Mouse (Mus musculus): ENCODE data around the gene Chia1. TPM values are rescaled to one million over a fixed set of nuclear protein-coding genes. Genes with fewer than 3 reads are reported as not detected.
"Not testable (repeated sequence)": the region's sequence is repeated elsewhere in the genome, so short reads cannot be mapped to it uniquely, and the experiment has no call there.

Gene Chia1
- polyA plus RNA-seq, 1 experiment from 2014 or later, result not detected

GRCm38 (mm10) chr3:106144081-106144480 is 31.1 kb downstream of the Chia1 start:
- Histone ChIP-seq H3K9me3 (ENCODE audit: low read length) (no peaks in the 10 kb centered on the region), H3K36me3 (replicated peaks; ENCODE audit: insufficient read depth, low read length) (no peaks in the 10 kb centered on the region), H3K27ac (ENCODE audit: low read depth) (no peak overlapping the region), H3K4me2 (ENCODE audit: low read depth, low read length) (no peak overlapping the region), H3K4me1 (ENCODE audit: insufficient read depth) (no peaks in the 10 kb centered on the region), H3K4me3 (ENCODE audit: low read depth, low read length) (no peak overlapping the region), H3K27me3 (ENCODE audit: insufficient read depth, low read length) (no peaks in the 10 kb centered on the region), H3K9ac (replicated peaks) (no peak overlapping the region)
- WGBS (ENCODE audit: insufficient replicate concordance), result 79% methylated on average over 10 of the region's 10 CpGs
- no peak for TF ChIP-seq CTCF (IDR thresholded peaks at IDR 0.05; ENCODE audit: low read depth)
- no peak for TF ChIP-seq EP300 (IDR thresholded peaks at IDR 0.05; ENCODE audit: low read depth)
- DNase-seq (peak; percentile 15), ATAC-seq (no peak; the same call in 1 of the 2 replicates)

DNA sequence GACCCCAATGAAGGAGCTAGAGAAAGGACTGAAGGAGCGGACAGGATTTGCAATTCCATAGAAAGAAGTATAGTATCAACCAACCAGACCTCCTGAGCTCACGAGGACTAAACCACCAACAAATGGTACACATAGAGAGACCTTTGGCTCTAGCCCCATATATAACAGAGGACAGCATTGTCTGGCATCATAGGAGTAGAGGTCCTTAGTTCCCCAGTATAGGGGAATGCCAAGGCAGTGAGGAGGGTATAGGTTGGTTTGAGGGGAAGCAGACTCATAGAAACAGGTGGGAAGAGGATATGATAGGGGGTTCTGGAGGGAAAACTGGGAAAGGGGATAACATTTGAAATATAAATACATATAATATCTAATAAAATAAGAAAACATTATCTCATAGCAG is 41.4 kb downstream of the Chia1 start:
- H3K9ac ChIP-seq (replicated peaks), result no peak overlapping the region
- ATAC-seq (no peak), DNase-seq (no peak)
- no peaks in the 10 kb centered on the region for H3K4me1 ChIP-seq (ENCODE audit: insufficient read depth)
- H3K9me3 ChIP-seq (ENCODE audit: low read length), result no peaks in the 10 kb centered on the region
- H3K36me3 ChIP-seq (replicated peaks; ENCODE audit: insufficient read depth, low read length), result no peaks in the 10 kb centered on the region
- TF ChIP-seq CTCF (IDR thresholded peaks at IDR 0.05; ENCODE audit: low read depth) (no peak), EP300 (IDR thresholded peaks at IDR 0.05; ENCODE audit: low read depth) (no peak)
- no peak overlapping the region for H3K27ac ChIP-seq (ENCODE audit: low read depth)
- no peak overlapping the region for H3K4me3 ChIP-seq (ENCODE audit: low read depth, low read length)
- 72% methylated on average over 2 of the region's 2 CpGs for WGBS (ENCODE audit: insufficient replicate concordance)
- no peaks in the 10 kb centered on the region for H3K27me3 ChIP-seq (ENCODE audit: insufficient read depth, low read length)
- H3K4me2 ChIP-seq (ENCODE audit: low read depth, low read length), result no peak overlapping the region

GRCm38 (mm10) chr3:106167464-106167863 is 54.4 kb downstream of the Chia1 start, which contains the start of gene Chil3:
Chil3 (minus strand) TSS chr3:106167564.
- Histone ChIP-seq H3K27ac (ENCODE audit: low read depth) (no peak within 1 kb of the TSS), H3K27me3 (ENCODE audit: insufficient read depth, low read length) (no peaks in the 10 kb centered on the region), H3K4me1 (ENCODE audit: insufficient read depth) (no peaks in the 10 kb centered on the region), H3K4me3 (ENCODE audit: low read depth, low read length) (0 out of 2 replicates have a peak within 1 kb of the TSS, but pooled peaks have one; percentile 5), H3K4me2 (ENCODE audit: low read depth, low read length) (no peak within 1 kb of the TSS), H3K9me3 (ENCODE audit: low read length) (peaks cover 3% of the 10 kb centered on the region; the same call in 1 of the 2 replicates), H3K9ac (replicated peaks) (no peak within 1 kb of the TSS), H3K36me3 (replicated peaks; ENCODE audit: insufficient read depth, low read length) (no peaks in the 10 kb centered on the region)
- ATAC-seq, result no peak
- DNase-seq, result no peak
- TF ChIP-seq EP300 (IDR thresholded peaks at IDR 0.05; ENCODE audit: low read depth), result no peak
- no peak for TF ChIP-seq CTCF (IDR thresholded peaks at IDR 0.05; ENCODE audit: low read depth)
- WGBS (ENCODE audit: insufficient replicate concordance), result 63% methylated on average over 3 of the region's 3 CpGs

DNA sequence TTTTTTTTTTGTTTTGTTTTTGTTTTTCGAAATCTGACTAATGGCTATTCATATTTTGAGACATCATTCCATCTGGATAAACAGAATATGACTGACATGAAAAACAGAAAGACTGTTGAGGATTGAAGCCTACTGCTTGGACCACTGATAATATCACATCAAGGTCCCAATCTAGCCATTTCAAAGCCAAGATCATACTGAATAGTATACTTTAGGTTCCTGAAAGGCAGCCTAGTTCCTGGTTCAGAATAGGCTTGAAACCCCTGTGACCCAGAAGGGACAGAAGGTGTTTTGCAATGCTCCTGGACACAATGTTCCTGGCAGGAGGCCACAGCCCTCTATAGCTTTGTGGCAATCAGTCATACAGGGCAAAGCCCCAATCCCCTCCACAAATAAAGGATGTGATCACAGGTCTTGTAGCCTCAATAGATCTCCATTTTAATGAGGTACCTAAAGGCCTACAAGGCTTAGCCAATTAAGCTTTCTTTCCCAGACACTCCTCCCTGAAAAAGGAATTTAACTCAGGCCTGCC is 57.6 kb downstream of the Chia1 start:
- Histone ChIP-seq H3K4me3 (ENCODE audit: low read depth, low read length) (no peak overlapping the region), H3K27me3 (ENCODE audit: insufficient read depth, low read length) (no peaks in the 10 kb centered on the region), H3K36me3 (replicated peaks; ENCODE audit: insufficient read depth, low read length) (no peaks in the 10 kb centered on the region), H3K4me2 (ENCODE audit: low read depth, low read length) (no peak overlapping the region), H3K4me1 (ENCODE audit: insufficient read depth) (no peaks in the 10 kb centered on the region), H3K9me3 (ENCODE audit: low read length) (peaks cover 3% of the 10 kb centered on the region; the same call in 1 of the 2 replicates), H3K27ac (ENCODE audit: low read depth) (peak overlapping the region; percentile 18; the same call in 1 of the 2 replicates), H3K9ac (replicated peaks) (no peak overlapping the region)
- WGBS (ENCODE audit: insufficient replicate concordance), result 26% methylated on average over 1 of the region's 1 CpGs
- TF ChIP-seq CTCF (IDR thresholded peaks at IDR 0.05; ENCODE audit: low read depth), result no peak
- peak; percentile 80 for TF ChIP-seq EP300 (IDR thresholded peaks at IDR 0.05; ENCODE audit: low read depth)
- ATAC-seq, result peak; percentile 91
- DNase-seq, result peak; percentile 66

DNA sequence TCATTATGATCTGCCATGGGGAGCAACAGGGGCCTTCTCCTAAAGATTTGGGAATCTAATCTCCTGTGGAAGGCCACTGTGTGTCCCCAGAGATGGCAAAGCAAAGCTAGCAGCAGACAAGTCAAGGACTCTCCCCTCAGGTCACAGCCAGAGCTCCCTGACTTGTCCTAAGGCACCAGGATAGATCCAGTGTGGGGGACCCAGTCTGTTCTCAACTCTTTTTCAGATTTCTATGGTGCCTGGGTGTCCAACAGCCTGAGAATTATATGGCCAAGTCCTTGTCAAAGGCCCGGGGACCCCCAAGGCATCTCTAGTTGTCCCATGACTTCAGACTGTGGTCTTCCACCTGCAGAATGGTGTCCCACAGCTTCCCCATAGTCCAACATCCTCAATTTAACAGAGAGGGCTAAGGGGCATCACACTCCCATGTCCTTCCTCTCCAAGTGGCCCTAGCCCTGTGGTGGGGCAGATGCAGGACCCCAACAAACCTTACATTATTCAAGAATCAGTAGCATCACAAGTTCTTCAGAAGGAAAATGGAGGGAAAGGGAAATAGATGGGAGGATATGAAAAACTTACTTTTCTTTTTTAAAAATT is 58.2 kb downstream of the Chia1 start:
- H3K27ac ChIP-seq (ENCODE audit: low read depth), result peak overlapping the region; percentile 18; the same call in 1 of the 2 replicates
- ATAC-seq (peak; percentile 40), DNase-seq (no peak)
- no peaks in the 10 kb centered on the region for H3K36me3 ChIP-seq (replicated peaks; ENCODE audit: insufficient read depth, low read length)
- H3K9me3 ChIP-seq (ENCODE audit: low read length), result peaks cover 3% of the 10 kb centered on the region; the same call in 1 of the 2 replicates
- no peaks in the 10 kb centered on the region for H3K4me1 ChIP-seq (ENCODE audit: insufficient read depth)
- 71% methylated on average over 1 of the region's 1 CpGs for WGBS (ENCODE audit: insufficient replicate concordance)
- H3K9ac ChIP-seq (replicated peaks), result no peak overlapping the region
- no peaks in the 10 kb centered on the region for H3K27me3 ChIP-seq (ENCODE audit: insufficient read depth, low read length)
- no peak overlapping the region for H3K4me2 ChIP-seq (ENCODE audit: low read depth, low read length)
- no peak overlapping the region for H3K4me3 ChIP-seq (ENCODE audit: low read depth, low read length)
- TF ChIP-seq CTCF (IDR thresholded peaks at IDR 0.05; ENCODE audit: low read depth), result no peak
- no peak for TF ChIP-seq EP300 (IDR thresholded peaks at IDR 0.05; ENCODE audit: low read depth)

- not testable (repeated sequence) for H3K4me2 ChIP-seq (ENCODE audit: low read depth, low read length); H3K9ac ChIP-seq (replicated peaks); H3K27me3 ChIP-seq (ENCODE audit: insufficient read depth, low read length); H3K36me3 ChIP-seq (replicated peaks; ENCODE audit: insufficient read depth, low read length); ATAC-seq; H3K4me1 ChIP-seq (ENCODE audit: insufficient read depth); H3K27ac ChIP-seq (ENCODE audit: low read depth); H3K9me3 ChIP-seq (ENCODE audit: low read length); DNase-seq; H3K4me3 ChIP-seq (ENCODE audit: low read depth, low read length)
- WGBS (ENCODE audit: insufficient replicate concordance), result 41% methylated on average over 2 of the region's 2 CpGs
These were observed 59.5 kb downstream of the Chia1 start for GRCm38 (mm10) chr3:106172506-106172905.

GRCm38 (mm10) chr3:106174971-106175370 is 61.9 kb downstream of the Chia1 start:
- not testable (repeated sequence) for H3K4me1 ChIP-seq (ENCODE audit: insufficient read depth); H3K4me2 ChIP-seq (ENCODE audit: low read depth, low read length); H3K4me3 ChIP-seq (ENCODE audit: low read depth, low read length); H3K27ac ChIP-seq (ENCODE audit: low read depth); H3K36me3 ChIP-seq (replicated peaks; ENCODE audit: insufficient read depth, low read length); H3K9ac ChIP-seq (replicated peaks); H3K9me3 ChIP-seq (ENCODE audit: low read length); DNase-seq; H3K27me3 ChIP-seq (ENCODE audit: insufficient read depth, low read length); ATAC-seq
- WGBS (ENCODE audit: insufficient replicate concordance), result 31% methylated on average over 2 of the region's 2 CpGs
